Mouse (Mus musculus) MEL (cell line): ENCODE results near the gene Ifrd1.

Source experiments
- CHD2 ChIP-seq: IDR thresholded peaks from 2 replicates; pipeline ENCODE4 v1.6.1; 2011; ENCODE audit warnings: low read length, improper control_type of control experiment
- CTCF ChIP-seq, 3 experiments: IDR thresholded peaks in 2 of 3; conservative IDR thresholded peaks in 1 of 3; 2 replicates each; pipeline ENCODE4 v1.5.1; 2011 to 2012; ENCODE audit warnings: low read length in 3 of 3, low read depth in 2 of 3, mild to moderate bottlenecking in 2 of 3, improper control_type of control experiment in 1 of 3, inconsistent platforms in 1 of 3, mixed read lengths in 1 of 3, moderate library complexity in 1 of 3; ENCODE audit not compliant: control insufficient read depth in 1 of 3, insufficient read depth in 1 of 3, poor library complexity in 1 of 3, severe bottlenecking in 1 of 3
- MAFK ChIP-seq: IDR thresholded peaks from 2 replicates; pipeline ENCODE4 v1.6.1; 2011; ENCODE audit warnings: low read depth, mild to moderate bottlenecking, low read length, improper control_type of control experiment, borderline replicate concordance
- MEF2A ChIP-seq: IDR thresholded peaks from 2 replicates; pipeline ENCODE4 v1.6.1; 2014; ENCODE audit warnings: low read depth, mild to moderate bottlenecking, inconsistent platforms, low read length, improper control_type of control experiment; ENCODE audit not compliant: poor library complexity, insufficient replicate concordance, severe bottlenecking; ENCODE audit errors: extremely low read depth
- MYC ChIP-seq: IDR thresholded peaks from 2 replicates; pipeline ENCODE4 v1.6.1; 2011; ENCODE audit warnings: low read depth, mild to moderate bottlenecking, low read length, improper control_type of control experiment, moderate library complexity
- NRF1 ChIP-seq: IDR thresholded peaks from 2 replicates; pipeline ENCODE4 v1.6.1; 2014; ENCODE audit warnings: low read depth, mild to moderate bottlenecking, inconsistent platforms, low read length, improper control_type of control experiment, moderate library complexity; ENCODE audit not compliant: poor library complexity, insufficient read depth, severe bottlenecking
- POLR2A ChIP-seq, 2 experiments: IDR thresholded peaks; 2 replicates each; pipeline ENCODE4 v1.6.1; 2011 to 2012; ENCODE audit warnings: low read length in 2 of 2, mild to moderate bottlenecking in 2 of 2, control low read depth in 1 of 2, improper control_type of control experiment in 1 of 2, low read depth in 1 of 2, moderate library complexity in 1 of 2; ENCODE audit not compliant: control insufficient read depth in 1 of 2, insufficient read depth in 1 of 2, poor library complexity in 1 of 2
- POLR2AphosphoS2 ChIP-seq: IDR thresholded peaks from 2 replicates; pipeline ENCODE4 v1.6.1; 2011; ENCODE audit warnings: low read length, improper control_type of control experiment
- POLR2AphosphoS5 ChIP-seq: IDR thresholded peaks from 2 replicates; pipeline ENCODE4 v1.6.1; 2012; ENCODE audit warnings: low read depth, borderline replicate concordance, mild to moderate bottlenecking, inconsistent platforms, low read length, moderate library complexity, mixed read lengths
- RAD21 ChIP-seq: IDR thresholded peaks from 2 replicates; pipeline ENCODE4 v1.6.1; 2011; ENCODE audit warnings: mild to moderate bottlenecking, low read depth, low read length, improper control_type of control experiment
- SIN3A ChIP-seq: IDR thresholded peaks from 2 replicates; pipeline ENCODE4 v1.6.1; 2012; ENCODE audit warnings: low read length, improper control_type of control experiment, inconsistent platforms
- TCF12 ChIP-seq: IDR thresholded peaks from 2 replicates; pipeline ENCODE4 v1.6.1; 2014; ENCODE audit warnings: low read depth, mild to moderate bottlenecking, inconsistent platforms, low read length, improper control_type of control experiment, moderate library complexity
- ZNF384 ChIP-seq: IDR thresholded peaks from 2 replicates; pipeline ENCODE4 v1.6.1; 2012; ENCODE audit warnings: low read depth, mild to moderate bottlenecking, inconsistent platforms, low read length, improper control_type of control experiment

- TF ChIP-seq CTCF (IDR thresholded peaks at IDR 0.05 in 2 of 3, conservative IDR thresholded peaks at IDR 0.05 in 1 of 3; ENCODE audit: control insufficient read depth in 1 of 3, insufficient read depth in 1 of 3, low read depth in 2 of 3, low read length in 3 of 3, poor library complexity in 1 of 3, severe bottlenecking in 1 of 3) (no peak), TCF12 (no peak), POLR2A (IDR thresholded peaks at IDR 0.05; ENCODE audit: control insufficient read depth in 1 of 2, insufficient read depth in 1 of 2, low read depth in 1 of 2, low read length in 2 of 2, poor library complexity in 1 of 2) (no peak), MYC (no peak), POLR2AphosphoS2 (no peak; the same call in 1 of the 2 replicates), NRF1 (no peak), SIN3A (no peak), CHD2 (no peak), MAFK (no peak), MEF2A (no peak), POLR2AphosphoS5 (no peak), RAD21 (no peak), ZNF384 (no peak)
Observed at GRCm38 (mm10) chr12:40214888-40215876, 33.1 kb downstream of the Ifrd1 start.
